Mouse (Mus musculus): Measurements from ENCODE around the gene Gm19935. TPM values are rescaled to one million over a fixed set of nuclear protein-coding genes. Genes with fewer than 3 reads are reported as not detected.
A peak's percentile ranks its signal among the peaks of the same experiment; 100 is the strongest.

Gene Gm19935
- polyA plus RNA-seq, 1 experiment from 2014 or later: 0.24 TPM

GRCm38 (mm10) chr8:90833628-90834320, 16.6 kb upstream of the Gm19935 start:
- no peak overlapping the region for H3K9ac ChIP-seq (ENCODE audit: low read length)
- no peak overlapping the region for H3K4me3 ChIP-seq (ENCODE audit: low read length)
- H3K4me2 ChIP-seq (ENCODE audit: low read depth, low read length): no peak overlapping the region
- H3K9me3 ChIP-seq (replicated peaks; ENCODE audit: control insufficient read depth, low read length): no peaks in the 10 kb centered on the region
- ATAC-seq (replicated peaks; ENCODE audit: extremely low read depth, insufficient read depth, low FRiP score): no peak
- no peaks in the 10 kb centered on the region for H3K4me1 ChIP-seq (ENCODE audit: control insufficient read depth, insufficient read depth, low read length)
- 72% methylated on average over 6 of the region's 6 CpGs for WGBS
- no peaks in the 10 kb centered on the region for H3K27me3 ChIP-seq (ENCODE audit: control insufficient read depth, insufficient read depth, low read length)
- no peaks in the 10 kb centered on the region for H3K36me3 ChIP-seq (ENCODE audit: control insufficient read depth, insufficient read depth)
- no peak overlapping the region for H3K27ac ChIP-seq (ENCODE audit: low read length)

- 64% methylated on average over 5 of the region's 5 CpGs for WGBS
- Histone ChIP-seq H3K4me3 (ENCODE audit: low read length) (no peak overlapping the region), H3K27ac (ENCODE audit: low read length) (no peak overlapping the region), H3K9ac (ENCODE audit: low read length) (no peak overlapping the region), H3K4me2 (ENCODE audit: low read depth, low read length) (no peak overlapping the region), H3K27me3 (ENCODE audit: control insufficient read depth, insufficient read depth, low read length) (no peaks in the 10 kb centered on the region), H3K4me1 (ENCODE audit: control insufficient read depth, insufficient read depth, low read length) (no peaks in the 10 kb centered on the region), H3K9me3 (replicated peaks; ENCODE audit: control insufficient read depth, low read length) (no peaks in the 10 kb centered on the region), H3K36me3 (ENCODE audit: control insufficient read depth, insufficient read depth) (no peaks in the 10 kb centered on the region)
- ATAC-seq (replicated peaks; ENCODE audit: extremely low read depth, insufficient read depth, low FRiP score): no peak
Measured at GRCm38 (mm10) chr8:90832576-90833289, 15.5 kb upstream of the Gm19935 start.

GRCm38 (mm10) chr8:90830980-90831379, 13.8 kb upstream of the Gm19935 start:
- 57% methylated on average over 8 of the region's 8 CpGs for WGBS

GRCm38 (mm10) chr8:90829825-90830224, 12.6 kb upstream of the Gm19935 start:
- 68% methylated on average over 1 of the region's 1 CpGs for WGBS
- no peak overlapping the region; the same call in 1 of the 2 replicates for H3K4me3 ChIP-seq (ENCODE audit: low read length)
- no peaks in the 10 kb centered on the region for H3K27me3 ChIP-seq (ENCODE audit: control insufficient read depth, insufficient read depth, low read length)
- no peaks in the 10 kb centered on the region for H3K36me3 ChIP-seq (ENCODE audit: control insufficient read depth, insufficient read depth)
- H3K27ac ChIP-seq (ENCODE audit: low read length): no peak overlapping the region
- H3K9ac ChIP-seq (ENCODE audit: low read length): no peak overlapping the region
- peak overlapping the region; percentile 89; the same call in 1 of the 2 replicates for H3K4me2 ChIP-seq (ENCODE audit: low read depth, low read length)
- H3K9me3 ChIP-seq (replicated peaks; ENCODE audit: control insufficient read depth, low read length): no peaks in the 10 kb centered on the region
- ATAC-seq (replicated peaks; ENCODE audit: extremely low read depth, insufficient read depth, low FRiP score): no peak
- H3K4me1 ChIP-seq (ENCODE audit: control insufficient read depth, insufficient read depth, low read length): no peaks in the 10 kb centered on the region

More at GRCm38 (mm10) chr8:90830980-90831379, 13.8 kb upstream of the Gm19935 start:
- H3K27me3 ChIP-seq (ENCODE audit: control insufficient read depth, insufficient read depth, low read length): no peaks in the 10 kb centered on the region
- ATAC-seq (replicated peaks; ENCODE audit: extremely low read depth, insufficient read depth, low FRiP score): no peak
- no peaks in the 10 kb centered on the region for H3K9me3 ChIP-seq (replicated peaks; ENCODE audit: control insufficient read depth, low read length)
- no peaks in the 10 kb centered on the region for H3K4me1 ChIP-seq (ENCODE audit: control insufficient read depth, insufficient read depth, low read length)
- H3K9ac ChIP-seq (ENCODE audit: low read length): no peak overlapping the region
- no peaks in the 10 kb centered on the region for H3K36me3 ChIP-seq (ENCODE audit: control insufficient read depth, insufficient read depth)
- no peak overlapping the region for H3K4me2 ChIP-seq (ENCODE audit: low read depth, low read length)
- no peak overlapping the region for H3K4me3 ChIP-seq (ENCODE audit: low read length)
- H3K27ac ChIP-seq (ENCODE audit: low read length): no peak overlapping the region

- H3K4me1 ChIP-seq (ENCODE audit: control insufficient read depth, insufficient read depth, low read length): no peaks in the 10 kb centered on the region
- peak overlapping the region; percentile 71 for H3K9ac ChIP-seq (ENCODE audit: low read length)
- peak overlapping the region; percentile 36 for H3K27ac ChIP-seq (ENCODE audit: low read length)
- H3K9me3 ChIP-seq (replicated peaks; ENCODE audit: control insufficient read depth, low read length): no peaks in the 10 kb centered on the region
- no peaks in the 10 kb centered on the region for H3K36me3 ChIP-seq (ENCODE audit: control insufficient read depth, insufficient read depth)
- WGBS: 4% methylated on average over 11 of the region's 11 CpGs
- peak; percentile 70 for ATAC-seq (replicated peaks; ENCODE audit: extremely low read depth, insufficient read depth, low FRiP score)
- H3K4me2 ChIP-seq (ENCODE audit: low read depth, low read length): peak overlapping the region; percentile 89
- peak overlapping the region; percentile 58 for H3K4me3 ChIP-seq (ENCODE audit: low read length)
- H3K27me3 ChIP-seq (ENCODE audit: control insufficient read depth, insufficient read depth, low read length): no peaks in the 10 kb centered on the region
Measured at GRCm38 (mm10) chr8:90828987-90829740, 12.0 kb upstream of the Gm19935 start.

- H3K9me3 ChIP-seq (replicated peaks; ENCODE audit: control insufficient read depth, low read length): no peaks in the 10 kb centered on the region; the same call in 1 of the 2 replicates
- H3K27ac ChIP-seq (ENCODE audit: low read length): peak within 1 kb of the TSS; percentile 36
- WGBS: 2% methylated on average over 38 of the region's 39 CpGs
- no peaks in the 10 kb centered on the region for H3K27me3 ChIP-seq (ENCODE audit: control insufficient read depth, insufficient read depth, low read length)
- ATAC-seq (replicated peaks; ENCODE audit: extremely low read depth, insufficient read depth, low FRiP score): peak; percentile 92
- no peaks in the 10 kb centered on the region for H3K4me1 ChIP-seq (ENCODE audit: control insufficient read depth, insufficient read depth, low read length)
- H3K4me3 ChIP-seq (ENCODE audit: low read length): peak within 1 kb of the TSS; percentile 58
- H3K4me2 ChIP-seq (ENCODE audit: low read depth, low read length): peak within 1 kb of the TSS; percentile 89
- H3K36me3 ChIP-seq (ENCODE audit: control insufficient read depth, insufficient read depth): no peaks in the 10 kb centered on the region
- peak within 1 kb of the TSS; percentile 71 for H3K9ac ChIP-seq (ENCODE audit: low read length)
Measured at GRCm38 (mm10) chr8:90828181-90828986, 11.2 kb upstream of the Gm19935 start, which contains the start of gene Chd9. Chd9 (plus strand) TSS chr8:90828352.

- WGBS: 78% methylated on average over 9 of the region's 9 CpGs
- Histone ChIP-seq H3K4me3 (ENCODE audit: low read length) (no peak overlapping the region), H3K9me3 (replicated peaks; ENCODE audit: control insufficient read depth, low read length) (no peaks in the 10 kb centered on the region; the same call in 1 of the 2 replicates), H3K27ac (ENCODE audit: low read length) (no peak overlapping the region), H3K4me1 (ENCODE audit: control insufficient read depth, insufficient read depth, low read length) (no peaks in the 10 kb centered on the region), H3K36me3 (ENCODE audit: control insufficient read depth, insufficient read depth) (no peaks in the 10 kb centered on the region), H3K27me3 (ENCODE audit: control insufficient read depth, insufficient read depth, low read length) (no peaks in the 10 kb centered on the region), H3K4me2 (ENCODE audit: low read depth, low read length) (no peak overlapping the region), H3K9ac (ENCODE audit: low read length) (no peak overlapping the region)
- no peak for ATAC-seq (replicated peaks; ENCODE audit: extremely low read depth, insufficient read depth, low FRiP score)
Measured at GRCm38 (mm10) chr8:90825459-90825871, 8.3 kb upstream of the Gm19935 start.

GRCm38 (mm10) chr8:90822443-90822842, 5.2 kb upstream of the Gm19935 start:
- 12% methylated on average over 11 of the region's 11 CpGs for WGBS
- no peak for ATAC-seq (replicated peaks; ENCODE audit: extremely low read depth, insufficient read depth, low FRiP score)

More at GRCm38 (mm10) chr8:90822443-90822842, 5.2 kb upstream of the Gm19935 start:
- no peak overlapping the region for H3K27ac ChIP-seq (ENCODE audit: low read length)
- no peak overlapping the region for H3K9ac ChIP-seq (ENCODE audit: low read length)
- H3K27me3 ChIP-seq (ENCODE audit: control insufficient read depth, insufficient read depth, low read length): no peaks in the 10 kb centered on the region
- no peak overlapping the region for H3K4me2 ChIP-seq (ENCODE audit: low read depth, low read length)
- no peak overlapping the region for H3K4me3 ChIP-seq (ENCODE audit: low read length)
- no peaks in the 10 kb centered on the region for H3K36me3 ChIP-seq (ENCODE audit: control insufficient read depth, insufficient read depth)
- H3K4me1 ChIP-seq (ENCODE audit: control insufficient read depth, insufficient read depth, low read length): no peaks in the 10 kb centered on the region
- H3K9me3 ChIP-seq (replicated peaks; ENCODE audit: control insufficient read depth, low read length): no peaks in the 10 kb centered on the region; the same call in 1 of the 2 replicates
